Mouse (Mus musculus) lung, postnatal 0 days (tissue): ENCODE measurements at regions not wholly inside any gene's neighbourhood (a gene's known extent, or its start where the extent isn't known, plus 50 kb on each side); places are given as distances from the start of the nearest gene placed in this dataset.

Source experiments
- ATAC-seq: fragments of 200-750 bp; cut with Nextera tagmentation; 2 replicates; pipeline ENCODE4 v1.8.0; 2017; ENCODE audit warnings: moderate library complexity
- DNase-seq: peaks from one replicate; pipeline ENCODE4 v3.0.0-alpha.2; 2016; ENCODE audit warnings: low spot score
- H3K27ac ChIP-seq: fragments of 300-500 bp; sonication (generic); 2 replicates; pipeline ENCODE4 v1.5.1; 2014; ENCODE audit warnings: antibody characterized with exemption, mild to moderate bottlenecking, low read length, mixed read lengths
- H3K27me3 ChIP-seq: fragments of 300-500 bp; sonication (generic); replicated peaks from 2 replicates; pipeline ENCODE4 v1.6.1; 2014; ENCODE audit warnings: low read length, mixed read lengths; ENCODE audit not compliant: insufficient read depth
- H3K36me3 ChIP-seq: fragments of 300-500 bp; sonication (generic); 2 replicates; pipeline ENCODE4 v1.6.1; 2014; ENCODE audit warnings: low read length, mixed read lengths; ENCODE audit not compliant: insufficient read depth
- H3K4me1 ChIP-seq: fragments of 300-500 bp; sonication (generic); 2 replicates; pipeline ENCODE4 v1.6.1; 2014; ENCODE audit warnings: antibody characterized with exemption, low read depth, low read length, mixed read lengths; ENCODE audit not compliant: insufficient read depth
- H3K4me2 ChIP-seq: fragments of 300-500 bp; sonication (generic); replicated peaks from 2 replicates; pipeline ENCODE4 v1.6.1; 2014; ENCODE audit warnings: low read depth, mild to moderate bottlenecking, low read length, moderate library complexity, mixed read lengths
- H3K4me3 ChIP-seq: fragments of 300-500 bp; sonication (generic); 2 replicates; pipeline ENCODE4 v1.5.1; 2014; ENCODE audit warnings: low read depth, low read length
- H3K9ac ChIP-seq: fragments of 300-500 bp; sonication (generic); replicated peaks from 2 replicates; pipeline ENCODE4 v1.6.1; 2014; ENCODE audit warnings: low read depth, mild to moderate bottlenecking
- H3K9me3 ChIP-seq: fragments of 300-500 bp; sonication (generic); 2 replicates; pipeline ENCODE4 v1.6.1; 2016; ENCODE audit warnings: low read length, mixed read lengths
- CTCF ChIP-seq: IDR thresholded peaks from 2 replicates; pipeline ENCODE4 v1.5.1; 2016; ENCODE audit warnings: antibody characterized with exemption, mild to moderate bottlenecking
- EP300 ChIP-seq: IDR thresholded peaks from 2 replicates; pipeline ENCODE4 v1.6.1; 2016; ENCODE audit warnings: antibody characterized with exemption, mild to moderate bottlenecking, control low read depth
- WGBS: fragments of 180-500 bp; shearing (Covaris S2); extraction: QIAGEN DNeasy Blood & Tissue Kit; methylation state at CpG from one replicate; pipeline ENCODE4 v1.1.7; 2014; 5-methylcytosine and 5-hydroxymethylcytosine counted together

DNA sequence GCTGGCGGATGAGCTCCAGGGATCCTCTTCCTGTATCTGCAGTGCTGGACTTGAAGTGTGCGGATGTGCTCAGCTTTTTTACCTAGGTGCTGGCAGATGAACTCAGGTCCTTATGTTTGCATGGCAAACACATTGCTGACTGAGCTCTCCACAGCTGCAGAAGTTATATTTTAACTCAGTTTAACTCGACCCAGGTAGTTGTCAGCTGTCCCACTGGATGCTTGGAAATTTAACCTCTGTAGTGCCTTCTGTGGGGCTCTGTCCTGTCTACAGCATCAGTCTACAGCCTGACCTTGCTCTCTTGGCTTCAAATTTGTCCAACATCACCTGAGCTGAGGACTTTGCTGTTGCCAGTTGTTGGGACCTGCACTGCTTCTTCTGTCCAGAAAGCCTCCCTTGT lies 139.2 kb downstream of the Ttc32 start:
- Histone ChIP-seq H3K27ac (no peak overlapping the region), H3K4me1 (no peaks in the 10 kb centered on the region), H3K36me3 (no peaks in the 10 kb centered on the region), H3K9me3 (no peaks in the 10 kb centered on the region), H3K9ac (no peak overlapping the region), H3K4me2 (no peak overlapping the region), H3K4me3 (no peak overlapping the region), H3K27me3 (no peaks in the 10 kb centered on the region)
- WGBS = 38% methylated on average over 3 of the region's 3 CpGs
- DNase-seq (no peak), ATAC-seq (no peak)
- TF ChIP-seq EP300 (no peak), CTCF (no peak)

- Histone ChIP-seq H3K9me3 (no peaks in the 10 kb centered on the region), H3K4me1 (no peaks in the 10 kb centered on the region), H3K36me3 (no peaks in the 10 kb centered on the region), H3K4me2 (no peak overlapping the region), H3K27ac (no peak overlapping the region), H3K27me3 (no peaks in the 10 kb centered on the region), H3K4me3 (no peak overlapping the region), H3K9ac (no peak overlapping the region)
- DNase-seq = no peak
- TF ChIP-seq CTCF = no peak
- no peak for TF ChIP-seq EP300
- ATAC-seq = no peak
- WGBS = 6% methylated on average over 1 of the region's 1 CpGs
Measured at GRCm38 (mm10) chr12:9173680-9174079, 143.9 kb downstream of the Ttc32 start.

GRCm38 (mm10) chr12:9174327-9174726 lies 144.5 kb downstream of the Ttc32 start:
- Histone ChIP-seq H3K36me3 (no peaks in the 10 kb centered on the region), H3K4me2 (no peak overlapping the region), H3K9ac (no peak overlapping the region), H3K27me3 (no peaks in the 10 kb centered on the region), H3K4me1 (no peaks in the 10 kb centered on the region), H3K9me3 (no peaks in the 10 kb centered on the region), H3K4me3 (no peak overlapping the region), H3K27ac (no peak overlapping the region)
- DNase-seq (peak; percentile 14), ATAC-seq (no peak)
- TF ChIP-seq CTCF (no peak), EP300 (no peak)
- 17% methylated on average over 9 of the region's 9 CpGs for WGBS

- Histone ChIP-seq H3K4me3 (no peak overlapping the region), H3K27me3 (no peaks in the 10 kb centered on the region), H3K36me3 (no peaks in the 10 kb centered on the region), H3K9ac (no peak overlapping the region), H3K9me3 (no peaks in the 10 kb centered on the region), H3K27ac (no peak overlapping the region), H3K4me2 (no peak overlapping the region), H3K4me1 (no peaks in the 10 kb centered on the region)
- 27% methylated on average over 2 of the region's 2 CpGs for WGBS
- DNase-seq (no peak), ATAC-seq (no peak)
- no peak for TF ChIP-seq EP300
- TF ChIP-seq CTCF = no peak
Measured at GRCm38 (mm10) chr12:9176198-9176597, 146.4 kb downstream of the Ttc32 start.

DNA sequence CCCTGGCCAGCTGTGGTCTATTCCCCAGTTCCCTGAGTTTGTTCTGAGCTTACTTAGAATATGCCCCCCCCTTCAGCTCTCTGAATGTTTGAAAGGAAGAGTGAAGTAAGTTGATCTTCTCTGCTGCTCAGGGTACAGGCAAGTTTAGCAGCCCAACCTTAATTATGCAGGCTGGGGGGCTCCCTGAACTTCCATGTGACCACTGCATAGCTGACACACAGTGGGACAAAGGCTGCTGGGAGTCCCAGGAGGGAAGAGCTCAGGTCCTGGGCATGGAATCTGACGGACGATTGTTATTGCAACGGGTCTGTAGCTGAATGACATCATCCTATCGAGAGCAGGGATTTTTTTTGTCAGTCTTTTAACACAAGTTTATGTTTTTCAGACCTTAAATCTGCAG lies 148.8 kb downstream of the Ttc32 start:
- no peak overlapping the region for H3K4me2 ChIP-seq
- no peak overlapping the region for H3K4me3 ChIP-seq
- H3K9me3 ChIP-seq = no peaks in the 10 kb centered on the region
- H3K4me1 ChIP-seq = no peaks in the 10 kb centered on the region
- TF ChIP-seq EP300 (no peak), CTCF (no peak)
- no peaks in the 10 kb centered on the region for H3K27me3 ChIP-seq
- DNase-seq (no peak), ATAC-seq (no peak)
- H3K36me3 ChIP-seq = no peaks in the 10 kb centered on the region
- no peak overlapping the region for H3K9ac ChIP-seq
- WGBS = 35% methylated on average over 4 of the region's 4 CpGs
- H3K27ac ChIP-seq = no peak overlapping the region

- WGBS = 80% methylated on average over 4 of the region's 4 CpGs
- Histone ChIP-seq H3K9ac (no peak overlapping the region), H3K36me3 (no peaks in the 10 kb centered on the region), H3K4me2 (no peak overlapping the region), H3K4me1 (no peaks in the 10 kb centered on the region), H3K27me3 (no peaks in the 10 kb centered on the region), H3K4me3 (no peak overlapping the region), H3K9me3 (no peaks in the 10 kb centered on the region), H3K27ac (no peak overlapping the region)
- DNase-seq (no peak), ATAC-seq (no peak)
- TF ChIP-seq CTCF (no peak), EP300 (no peak)
Measured at GRCm38 (mm10) chr12:9180677-9181076, 150.9 kb downstream of the Ttc32 start.

DNA sequence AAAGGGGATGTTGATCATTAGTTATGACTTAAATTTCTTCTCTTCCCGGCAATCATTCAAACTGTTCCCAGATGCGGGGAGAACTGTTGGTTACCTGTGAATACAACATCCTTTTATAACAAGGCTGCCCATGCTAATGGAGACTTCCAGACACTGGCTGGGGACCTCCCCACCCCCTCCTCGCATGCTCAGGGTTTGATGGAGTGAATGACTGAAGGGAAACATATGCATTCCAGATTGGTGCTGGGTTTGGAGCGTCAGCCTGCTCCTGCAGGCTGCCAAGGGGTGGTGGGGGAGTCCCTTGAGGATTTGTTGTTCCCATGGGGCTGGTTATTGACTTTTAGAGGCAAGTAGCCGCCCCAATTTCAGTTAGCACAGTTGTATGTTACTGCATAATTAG lies 161.9 kb downstream of the Ttc32 start:
- H3K27ac ChIP-seq = no peak overlapping the region
- WGBS = 72% methylated on average over 5 of the region's 5 CpGs
- H3K9me3 ChIP-seq = no peaks in the 10 kb centered on the region
- DNase-seq = no peak
- TF ChIP-seq CTCF (no peak), EP300 (no peak)
- H3K36me3 ChIP-seq = no peaks in the 10 kb centered on the region
- H3K4me3 ChIP-seq = no peak overlapping the region
- H3K4me1 ChIP-seq = no peaks in the 10 kb centered on the region
- no peaks in the 10 kb centered on the region for H3K27me3 ChIP-seq
- H3K9ac ChIP-seq = no peak overlapping the region
- no peak for ATAC-seq
- no peak overlapping the region for H3K4me2 ChIP-seq
